Mouse (Mus musculus) gastrocnemius, postnatal 14 days (tissue): ENCODE measurements around the gene Dbn1. TPM values are rescaled to one million over a fixed set of nuclear protein-coding genes. Genes with fewer than 3 reads are reported as not detected.
"Not testable (repeated sequence)": the region's sequence is repeated elsewhere in the genome, so short reads cannot be mapped to it uniquely, and the experiment has no call there.

ENCODE experiments used
- DNase-seq: peaks from one replicate; pipeline ENCODE4 v3.0.0; 2021; ENCODE audit warnings: mixed read lengths
- intact Hi-C: fragments of 180-260 bp; cut with DNase I; formaldehyde crosslinking; loops from one replicate; pipeline ENCODE4 v1.15.1; 2025; ENCODE audit warnings: low total_unique reads
- total RNA-seq, 2 experiments: library from RNA; stranded (reverse); gene quantifications; 2 replicates each; pipeline ENCODE4 v1.2.3; 2021

Dbn1 gene
- total RNA-seq, 2 experiments from 2014 or later, result 31.3 to 37.5 TPM

GRCm38 (mm10) chr13:55465184-55465583, 22.7 kb downstream of the Dbn1 start:
- DNase-seq, result no peak
- intact Hi-C loops, result no loop called here

GRCm38 (mm10) chr13:55464027-55464884, 23.7 kb downstream of the Dbn1 start, which contains the start of gene Prr7:
Prr7 (plus strand) TSS chr13:55464267.
- peak; percentile 63 for DNase-seq
- intact Hi-C loops, result no loop called here

GRCm38 (mm10) chr13:55463399-55464026, 24.4 kb downstream of the Dbn1 start:
- intact Hi-C loops, result no loop called here
- no peak for DNase-seq

- no peak for DNase-seq
- intact Hi-C loops, result no loop called here
Observed at GRCm38 (mm10) chr13:55462965-55463364, 24.9 kb downstream of the Dbn1 start.

- peak; percentile 35 for DNase-seq
- intact Hi-C loops, result no loop called here
Observed at GRCm38 (mm10) chr13:55451785-55452549, 35.9 kb downstream of the Dbn1 start.

- peak; percentile 8 for DNase-seq
- intact Hi-C loops, result no loop called here
Observed at GRCm38 (mm10) chr13:55451296-55451695, 36.6 kb downstream of the Dbn1 start.

GRCm38 (mm10) chr13:55450511-55450980, 37.4 kb downstream of the Dbn1 start:
- peak; percentile 86 for DNase-seq
- intact Hi-C loops, result no loop called here

- intact Hi-C loops, result no loop called here
- peak; percentile 11 for DNase-seq
Observed at GRCm38 (mm10) chr13:55449679-55450441, 38.1 kb downstream of the Dbn1 start.

GRCm38 (mm10) chr13:55449205-55449604, 38.7 kb downstream of the Dbn1 start:
- DNase-seq, result peak; percentile 4
- intact Hi-C loops, result no loop called here

GRCm38 (mm10) chr13:55448131-55448530, 39.8 kb downstream of the Dbn1 start:
- intact Hi-C loops, result no loop called here

GRCm38 (mm10) chr13:55447543-55447943, 40.4 kb downstream of the Dbn1 start:
- intact Hi-C loops, result no loop called here
- DNase-seq, result peak; percentile 6

More at GRCm38 (mm10) chr13:55448131-55448530, 39.8 kb downstream of the Dbn1 start:
- no peak for DNase-seq

GRCm38 (mm10) chr13:55446483-55447105, 41.3 kb downstream of the Dbn1 start:
- intact Hi-C loops, result no loop called here
- DNase-seq, result peak; percentile 5

- intact Hi-C loops, result no loop called here
- DNase-seq, result peak; percentile 48
Observed at GRCm38 (mm10) chr13:55445361-55446091, 42.4 kb downstream of the Dbn1 start.

- intact Hi-C loops, result no loop called here
- DNase-seq, result peak; percentile 100
Observed at GRCm38 (mm10) chr13:55444937-55445315, 43.0 kb downstream of the Dbn1 start, which contains the start of gene Grk6. Grk6 (plus strand) TSS chr13:55445072.

GRCm38 (mm10) chr13:55444286-55444936, 43.5 kb downstream of the Dbn1 start:
- DNase-seq, result peak; percentile 87
- intact Hi-C loops, result no loop called here

- intact Hi-C loops, result no loop called here
- no peak for DNase-seq
Observed at GRCm38 (mm10) chr13:55443799-55444285, 44.1 kb downstream of the Dbn1 start.

- intact Hi-C loops, DNase-seq: not testable (repeated sequence)
Observed at GRCm38 (mm10) chr13:55437111-55437629, 50.7 kb downstream of the Dbn1 start.
